Mouse (Mus musculus): ENCODE data around the gene Cmpk2.
"Not testable (repeated sequence)": the region's sequence is repeated elsewhere in the genome, so short reads cannot be mapped to it uniquely, and the experiment has no call there.

The Cmpk2 gene

GRCm38 (mm10) chr12:26469098-26470041 is at the start of gene Cmpk2:
Gene Cmpk2, plus strand, starts transcription at chr12:26469204.
- peak; percentile 88 for DNase-seq (ENCODE audit: inconsistent ontology term)

GRCm38 (mm10) chr12:26424841-26425240 is 44.2 kb upstream of the Cmpk2 start:
- DNase-seq (ENCODE audit: inconsistent ontology term): no peak

- not testable (repeated sequence) for DNase-seq (ENCODE audit: inconsistent ontology term)
Observed at GRCm38 (mm10) chr12:26428771-26429170, 40.2 kb upstream of the Cmpk2 start.

- DNase-seq (ENCODE audit: inconsistent ontology term): no peak
Observed at GRCm38 (mm10) chr12:26436334-26436733, 32.7 kb upstream of the Cmpk2 start.

GRCm38 (mm10) chr12:26437950-26438349 is 31.1 kb upstream of the Cmpk2 start:
- no peak for DNase-seq (ENCODE audit: inconsistent ontology term)

- no peak for DNase-seq (ENCODE audit: inconsistent ontology term)
Observed at GRCm38 (mm10) chr12:26439366-26439765, 29.6 kb upstream of the Cmpk2 start.

GRCm38 (mm10) chr12:26444054-26444453 is 24.9 kb upstream of the Cmpk2 start:
- DNase-seq (ENCODE audit: inconsistent ontology term): peak; percentile 60

- no peak for DNase-seq (ENCODE audit: inconsistent ontology term)
Observed at GRCm38 (mm10) chr12:26444511-26444910, 24.5 kb upstream of the Cmpk2 start.

GRCm38 (mm10) chr12:26446377-26447045 is 22.5 kb upstream of the Cmpk2 start:
- DNase-seq (ENCODE audit: inconsistent ontology term): no peak

GRCm38 (mm10) chr12:26449483-26449882 is 19.5 kb upstream of the Cmpk2 start:
- no peak for DNase-seq (ENCODE audit: inconsistent ontology term)

- no peak for DNase-seq (ENCODE audit: inconsistent ontology term)
Observed at GRCm38 (mm10) chr12:26451150-26451549, 17.9 kb upstream of the Cmpk2 start.

GRCm38 (mm10) chr12:26452951-26453350 is 16.1 kb upstream of the Cmpk2 start:
- DNase-seq (ENCODE audit: inconsistent ontology term): no peak

GRCm38 (mm10) chr12:26454682-26455081 is 14.3 kb upstream of the Cmpk2 start:
- DNase-seq (ENCODE audit: inconsistent ontology term): no peak

GRCm38 (mm10) chr12:26456028-26456698 is 12.8 kb upstream of the Cmpk2 start, which contains the start of gene Rsad2:
Gene Rsad2, minus strand, starts transcription at chr12:26456452.
- DNase-seq (ENCODE audit: inconsistent ontology term): peak; percentile 54

GRCm38 (mm10) chr12:26460091-26460490 is 8.9 kb upstream of the Cmpk2 start:
- DNase-seq (ENCODE audit: inconsistent ontology term): peak; percentile 70

GRCm38 (mm10) chr12:26465600-26465999 is 3.4 kb upstream of the Cmpk2 start:
- no peak for DNase-seq (ENCODE audit: inconsistent ontology term)

GRCm38 (mm10) chr12:26470042-26470409 is 1.0 kb downstream of the Cmpk2 start:
- DNase-seq (ENCODE audit: inconsistent ontology term): peak; percentile 28

GRCm38 (mm10) chr12:26471376-26471775 is 2.4 kb downstream of the Cmpk2 start:
- no peak for DNase-seq (ENCODE audit: inconsistent ontology term)

GRCm38 (mm10) chr12:26472770-26473481 is 3.9 kb downstream of the Cmpk2 start:
- DNase-seq (ENCODE audit: inconsistent ontology term): no peak

GRCm38 (mm10) chr12:26473746-26474145 is 4.7 kb downstream of the Cmpk2 start:
- no peak for DNase-seq (ENCODE audit: inconsistent ontology term)

- no peak for DNase-seq (ENCODE audit: inconsistent ontology term)
Observed at GRCm38 (mm10) chr12:26477198-26477597, 8.2 kb downstream of the Cmpk2 start.

All from Muller cell, postnatal 12 days (primary cell).